ENCODE assay signal across 15 mouse cellular contexts in the genomic region with DNA sequence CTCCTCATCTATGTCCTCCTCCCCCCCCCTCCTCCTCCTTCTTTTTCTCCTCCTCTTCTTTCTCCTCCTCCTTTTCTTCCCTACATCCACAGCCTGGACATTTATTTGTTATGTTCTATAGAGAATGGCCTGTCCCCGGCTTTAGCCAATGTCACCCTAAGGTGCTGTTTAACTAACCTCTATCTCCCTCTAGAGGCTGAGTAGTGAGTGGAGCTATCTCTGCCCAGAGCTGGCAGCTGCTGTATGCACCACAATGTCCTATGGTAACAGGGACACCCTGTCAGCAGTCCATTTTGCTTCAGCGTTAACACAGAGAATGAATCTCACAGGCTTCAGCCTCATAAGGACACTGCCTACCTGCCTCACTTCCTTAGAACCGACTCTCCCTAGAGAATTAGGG.
A peak's percentile ranks its signal among the peaks of the same experiment; 100 is the strongest.
DNase-seq lines count a peak whose midpoint lies in the region; ATAC-seq and TF ChIP-seq lines count a peak whose summit lies in the region.
"Had no signal": no experiment of that assay in that cellular context is flagged by ENCODE, and none has a peak within 500 bp of the region (broad histone marks: within the 10 kb centered on the region; RNA-seq: fewer than 3 reads in every experiment).

No protein-coding gene starts in this region.

- no peak overlapping the region for H3K4me3 ChIP-seq in intestine, postnatal 0 days (ENCODE audit: low read depth, low read length)
- H3K4me3 ChIP-seq in intestine, embryonic 16.5 days (ENCODE audit: low read length): no peak overlapping the region
- H3K4me3 ChIP-seq in lung, embryonic 14.5 days (ENCODE audit: low read depth, low read length): no peak overlapping the region
- H3K4me3 ChIP-seq: heart, embryonic 13.5 days; hindbrain, embryonic 12.5 days; limb, embryonic 15.5 days; midbrain, embryonic 10.5 days had no signal

- no peak overlapping the region for H3K27ac ChIP-seq in intestine, postnatal 0 days (ENCODE audit: low read depth, low read length)
- H3K27ac ChIP-seq in intestine, embryonic 16.5 days (ENCODE audit: low read length): no peak overlapping the region
- H3K27ac ChIP-seq in lung, embryonic 14.5 days (ENCODE audit: low read depth): no peak overlapping the region
- H3K27ac ChIP-seq: heart, embryonic 13.5 days; hindbrain, embryonic 12.5 days; limb, embryonic 15.5 days; midbrain, embryonic 10.5 days had no signal

- H3K9me3 ChIP-seq in intestine, postnatal 0 days (ENCODE audit: control insufficient read depth): no peaks in the 10 kb centered on the region
- H3K9me3 ChIP-seq in intestine, embryonic 16.5 days (ENCODE audit: control insufficient read depth, low read length): no peaks in the 10 kb centered on the region
- no peaks in the 10 kb centered on the region for H3K9me3 ChIP-seq in lung, embryonic 14.5 days (ENCODE audit: low read depth, low read length)
- H3K9me3 ChIP-seq: heart, embryonic 13.5 days; hindbrain, embryonic 12.5 days; limb, embryonic 15.5 days; midbrain, embryonic 10.5 days had no signal

- H3K9ac ChIP-seq in intestine, postnatal 0 days (ENCODE audit: low read depth, low read length): no peak overlapping the region
- no peak overlapping the region for H3K9ac ChIP-seq in intestine, embryonic 16.5 days (ENCODE audit: low read depth, low read length)
- H3K9ac ChIP-seq in lung, embryonic 14.5 days: no peak overlapping the region
- H3K9ac ChIP-seq: heart, embryonic 13.5 days; hindbrain, embryonic 12.5 days; limb, embryonic 15.5 days had no signal

- ATAC-seq in intestine, postnatal 0 days: no peak
- no peak for ATAC-seq in intestine, embryonic 16.5 days
- ATAC-seq in lung, embryonic 14.5 days (ENCODE audit: insufficient read depth): no peak
- ATAC-seq in megakaryocyte progenitor cell, adult 5-6 weeks (replicated peaks; ENCODE audit: poor library complexity): peak; percentile 52; the same call in 1 of the 2 replicates
- ATAC-seq: forebrain, embryonic 16.5 days had no signal

- WGBS in intestine, postnatal 0 days: 68% methylated on average over 3 of the region's 3 CpGs
- WGBS in intestine, embryonic 16.5 days: 80% methylated on average over 3 of the region's 3 CpGs
- WGBS in lung, embryonic 14.5 days: 76% methylated on average over 3 of the region's 3 CpGs

- no peaks in the 10 kb centered on the region for H3K27me3 ChIP-seq in intestine, postnatal 0 days (replicated peaks; ENCODE audit: control insufficient read depth, insufficient read depth, low read length)
- no peaks in the 10 kb centered on the region for H3K27me3 ChIP-seq in intestine, embryonic 16.5 days (replicated peaks; ENCODE audit: control insufficient read depth, insufficient read depth, low read length)
- H3K27me3 ChIP-seq in lung, embryonic 14.5 days (ENCODE audit: insufficient read depth, low read length): no peaks in the 10 kb centered on the region
- H3K27me3 ChIP-seq: heart, embryonic 13.5 days; hindbrain, embryonic 12.5 days; limb, embryonic 15.5 days had no signal

- H3K36me3 ChIP-seq in intestine, postnatal 0 days (ENCODE audit: control insufficient read depth, insufficient read depth): no peaks in the 10 kb centered on the region; the same call in 1 of the 2 replicates
- 0 out of 2 replicates have a peak, but pooled peaks cover 2% of the 10 kb centered on the region for H3K36me3 ChIP-seq in intestine, embryonic 16.5 days (ENCODE audit: control insufficient read depth, insufficient read depth, low read length)
- H3K36me3 ChIP-seq in lung, embryonic 14.5 days (ENCODE audit: insufficient read depth): no peaks in the 10 kb centered on the region

- peak; percentile 42 for DNase-seq in adrenal gland, adult 2 months
- DNase-seq in adrenal gland, postnatal 25 days: no peak
- DNase-seq in lung, embryonic 14.5 days: no peak
- no peak for DNase-seq in lung, postnatal 4 days
- no peak for DNase-seq in gastrocnemius, postnatal 36 days
- DNase-seq: cerebellum, postnatal 25 days; kidney, adult 8-10 months had no signal

- no peak overlapping the region for H3K4me2 ChIP-seq in intestine, postnatal 0 days (replicated peaks; ENCODE audit: low read depth)
- H3K4me2 ChIP-seq in intestine, embryonic 16.5 days (ENCODE audit: low read depth, low read length): no peak overlapping the region
- H3K4me2 ChIP-seq in lung, embryonic 14.5 days: no peak overlapping the region
- H3K4me2 ChIP-seq: heart, embryonic 13.5 days; hindbrain, embryonic 12.5 days; limb, embryonic 15.5 days had no signal

- peak; percentile 59 for TF ChIP-seq CTCF in intestine, postnatal 0 days (IDR thresholded peaks at IDR 0.05; ENCODE audit: low read depth)
- peak; percentile 36 for TF ChIP-seq CTCF in lung, embryonic 14.5 days (IDR thresholded peaks at IDR 0.05; ENCODE audit: low read depth)

- intact Hi-C loops in gastrocnemius, postnatal 36 days (cut with DNase I): loop anchor here (10.0 kb wide), 1 partner anchor 1570 kb away; no protein-coding TSS in a partner anchor

- no peaks in the 10 kb centered on the region for H3K4me1 ChIP-seq in intestine, postnatal 0 days (replicated peaks; ENCODE audit: control insufficient read depth, insufficient read depth, low read length)
- no peaks in the 10 kb centered on the region for H3K4me1 ChIP-seq in intestine, embryonic 16.5 days (ENCODE audit: control insufficient read depth, insufficient read depth, low read length)
- no peaks in the 10 kb centered on the region for H3K4me1 ChIP-seq in lung, embryonic 14.5 days (ENCODE audit: insufficient read depth)
- H3K4me1 ChIP-seq: heart, embryonic 13.5 days; hindbrain, embryonic 12.5 days; limb, embryonic 15.5 days; midbrain, embryonic 10.5 days had no signal
